Comparison of ENCODE assay signal across 8 mouse cellular contexts in the genomic region with DNA sequence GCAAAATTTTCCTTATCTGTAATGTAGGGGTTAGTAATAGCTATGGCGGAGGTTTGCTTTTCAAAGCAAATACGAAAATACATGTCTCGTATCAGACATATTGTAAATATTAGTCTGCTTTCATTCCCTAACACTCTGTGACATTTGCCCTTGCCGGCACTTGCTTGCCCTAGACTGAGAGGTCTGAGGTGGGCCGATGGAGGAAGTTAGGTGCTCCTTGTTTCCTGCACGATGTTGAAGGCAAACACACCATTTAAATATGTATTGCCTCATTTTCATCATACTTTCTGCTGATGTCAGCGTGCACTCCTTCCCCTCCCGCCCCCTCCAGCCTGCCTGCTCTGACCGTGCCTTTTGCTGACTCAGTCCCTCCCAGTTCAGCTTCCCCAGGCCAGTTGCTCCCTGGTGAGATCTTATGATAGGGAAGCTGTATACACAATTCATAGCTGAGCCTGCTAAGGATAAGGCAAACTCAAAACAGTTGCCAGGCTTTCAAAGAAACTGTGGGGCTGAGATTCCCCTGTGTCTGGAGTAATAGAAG. TPM values are rescaled to one million over a fixed set of nuclear protein-coding genes. Genes with fewer than 3 reads are reported as not detected.
A peak's percentile ranks its signal among the peaks of the same experiment; 100 is the strongest.
DNase-seq lines count a peak whose midpoint lies in the region; ATAC-seq lines count a peak whose summit lies in the region.

No protein-coding gene starts in this region.

- no peak overlapping the region for H3K4me2 ChIP-seq in forebrain, embryonic 14.5 days (ENCODE audit: low read length)

- ATAC-seq in forebrain, embryonic 14.5 days = no peak

- H3K36me3 ChIP-seq in forebrain, embryonic 14.5 days (ENCODE audit: control insufficient read depth, insufficient read depth, low read length) = no peaks in the 10 kb centered on the region

- peak; percentile 32 for DNase-seq in heart, adult 8-10 months (ENCODE audit: low spot score)
- DNase-seq in heart, postnatal 36 days = no peak
- DNase-seq in adrenal gland, postnatal 25 days = peak; percentile 7
- peak; percentile 13 to 16 for DNase-seq in kidney, postnatal 36 days
- peak; percentile 13 to 53 for DNase-seq in monocyte, adult 2 months (ENCODE audit: low read depth in 1 of 2, low spot score in 2 of 2)
- DNase-seq in forebrain, embryonic 14.5 days (ENCODE audit: low spot score) = no peak
- DNase-seq in layer of hippocampus, postnatal 36 days = no peak
- DNase-seq in left cerebral cortex, postnatal 4 days = no peak

- 87% methylated on average over 9 of the region's 9 CpGs for WGBS in forebrain, embryonic 14.5 days

- intact Hi-C loops in heart, postnatal 36 days (cut with DNase I) = no loop called here
- intact Hi-C loops in left cerebral cortex, postnatal 4 days (cut with DNase I) = no loop called here

- H3K9ac ChIP-seq in forebrain, embryonic 14.5 days (ENCODE audit: low read length) = no peak overlapping the region

- no peak overlapping the region for H3K27ac ChIP-seq in forebrain, embryonic 14.5 days (ENCODE audit: low read depth, low read length)

- no peaks in the 10 kb centered on the region for H3K27me3 ChIP-seq in forebrain, embryonic 14.5 days (replicated peaks; ENCODE audit: control insufficient read depth, insufficient read depth, low read length)

- H3K4me1 ChIP-seq in forebrain, embryonic 14.5 days (ENCODE audit: control insufficient read depth, insufficient read depth, low read length) = no peaks in the 10 kb centered on the region

- H3K9me3 ChIP-seq in forebrain, embryonic 14.5 days (replicated peaks; ENCODE audit: control insufficient read depth, low read length) = no peaks in the 10 kb centered on the region

- no peak overlapping the region for H3K4me3 ChIP-seq in forebrain, embryonic 14.5 days (ENCODE audit: low read depth, low read length)

RNA-seq across cellular contexts. Expression of gene Slc9a9, which starts 26.9 kb away (rescaled TPM):
- 1 to 10 TPM; 1.7 to 3.0 (median 2.4) TPM for total RNA-seq in heart, adult 8-10 months (2022)
- 1 to 10 TPM; 2.2 to 2.8 TPM for total RNA-seq in heart, postnatal 36 days (2021)
- total RNA-seq in adrenal gland, postnatal 25 days (2021) = 1.6 and 2.8 TPM in 2 replicates
- 3.7 and 4.7 TPM in 2 replicates for polyA plus RNA-seq in forebrain, embryonic 14.5 days (2014; fragmentation: Nextera tagmentation; extraction: Ambion mirVana)
- total RNA-seq in layer of hippocampus, postnatal 36 days (2021) = 10 to 100 TPM; 15.1 to 16.4 TPM
- total RNA-seq in left cerebral cortex, postnatal 4 days (2021) = 10 to 100 TPM; 11.0 to 11.9 TPM

Comparison
In these comparisons a context has a peak if more than half of its experiments do, and no peak if none do; other contexts are left out.
1. DNase-seq: peak in heart, adult 8-10 months (single experiment), adrenal gland, postnatal 25 days (single experiment), kidney, postnatal 36 days (2 of 2) and monocyte, adult 2 months (2 of 2); none in heart, postnatal 36 days (0 of 2), forebrain, embryonic 14.5 days (single experiment), layer of hippocampus, postnatal 36 days (0 of 2) and left cerebral cortex, postnatal 4 days (single experiment).